Mouse (Mus musculus): ENCODE measurements at regions not wholly inside any gene's neighbourhood (a gene's known extent, or its start where the extent isn't known, plus 50 kb on each side); places are given as distances from the start of the nearest gene placed in this dataset.
A peak's percentile ranks its signal among the peaks of the same experiment; 100 is the strongest.

- 90% methylated on average over 6 of the region's 6 CpGs for WGBS
- no peak for TF ChIP-seq CTCF (IDR thresholded peaks at IDR 0.05; ENCODE audit: low read depth, low read length)
- no peak for TF ChIP-seq POLR2A (IDR thresholded peaks at IDR 0.05; ENCODE audit: extremely low read depth, insufficient read depth, low read length)
- no peak overlapping the region for H3K4me3 ChIP-seq (ENCODE audit: insufficient read depth, low read depth, low read length)
- no peak overlapping the region for H3K27ac ChIP-seq (replicated peaks; ENCODE audit: insufficient read depth, low read depth, low read length)
- no peaks in the 10 kb centered on the region for H3K36me3 ChIP-seq (ENCODE audit: control insufficient read depth, insufficient read depth, low read length)
- H3K4me1 ChIP-seq (ENCODE audit: control insufficient read depth, insufficient read depth, low read length) = no peaks in the 10 kb centered on the region
- no peaks in the 10 kb centered on the region for H3K27me3 ChIP-seq (ENCODE audit: control insufficient read depth, insufficient read depth, low read length)
- no peaks in the 10 kb centered on the region for H3K79me2 ChIP-seq (ENCODE audit: control insufficient read depth, insufficient read depth, low read length)
- no peak overlapping the region for H3K9ac ChIP-seq (ENCODE audit: low read depth, low read length)
- no peak for DNase-seq (ENCODE audit: extremely low read depth, low read depth, low spot score)
Measured at GRCm38 (mm10) chr6:117094742-117095141, 73.6 kb upstream of the Cxcl12 start.

- Histone ChIP-seq H3K9ac (ENCODE audit: low read depth, low read length) (no peak overlapping the region), H3K4me1 (ENCODE audit: control insufficient read depth, insufficient read depth, low read length) (no peaks in the 10 kb centered on the region), H3K79me2 (ENCODE audit: control insufficient read depth, insufficient read depth, low read length) (no peaks in the 10 kb centered on the region), H3K27ac (replicated peaks; ENCODE audit: insufficient read depth, low read depth, low read length) (no peak overlapping the region), H3K36me3 (ENCODE audit: control insufficient read depth, insufficient read depth, low read length) (no peaks in the 10 kb centered on the region), H3K4me3 (ENCODE audit: insufficient read depth, low read depth, low read length) (no peak overlapping the region), H3K27me3 (ENCODE audit: control insufficient read depth, insufficient read depth, low read length) (no peaks in the 10 kb centered on the region)
- 76% methylated on average over 10 of the region's 10 CpGs for whole genome bisulfite sequencing
- DNase-seq (ENCODE audit: extremely low read depth, low read depth, low spot score) = no peak
- no peak for TF ChIP-seq POLR2A (IDR thresholded peaks at IDR 0.05; ENCODE audit: extremely low read depth, insufficient read depth, low read length)
- no peak for TF ChIP-seq CTCF (IDR thresholded peaks at IDR 0.05; ENCODE audit: low read depth, low read length)
Measured at GRCm38 (mm10) chr6:117099871-117100270, 68.5 kb upstream of the Cxcl12 start.

GRCm38 (mm10) chr6:117102693-117103092 lies 65.6 kb upstream of the Cxcl12 start:
- H3K36me3 ChIP-seq (ENCODE audit: control insufficient read depth, insufficient read depth, low read length) = no peaks in the 10 kb centered on the region
- H3K4me1 ChIP-seq (ENCODE audit: control insufficient read depth, insufficient read depth, low read length) = no peaks in the 10 kb centered on the region
- H3K4me3 ChIP-seq (ENCODE audit: insufficient read depth, low read depth, low read length) = no peak overlapping the region
- WGBS = 87% methylated on average over 4 of the region's 4 CpGs
- no peaks in the 10 kb centered on the region for H3K27me3 ChIP-seq (ENCODE audit: control insufficient read depth, insufficient read depth, low read length)
- no peak overlapping the region for H3K27ac ChIP-seq (replicated peaks; ENCODE audit: insufficient read depth, low read depth, low read length)
- H3K9ac ChIP-seq (ENCODE audit: low read depth, low read length) = no peak overlapping the region
- no peak for DNase-seq (ENCODE audit: extremely low read depth, low read depth, low spot score)
- H3K79me2 ChIP-seq (ENCODE audit: control insufficient read depth, insufficient read depth, low read length) = no peaks in the 10 kb centered on the region
- TF ChIP-seq POLR2A (IDR thresholded peaks at IDR 0.05; ENCODE audit: extremely low read depth, insufficient read depth, low read length) (no peak), CTCF (IDR thresholded peaks at IDR 0.05; ENCODE audit: low read depth, low read length) (no peak)

GRCm38 (mm10) chr6:117104047-117104446 lies 64.3 kb upstream of the Cxcl12 start:
- 80% methylated on average over 6 of the region's 6 CpGs for WGBS
- Histone ChIP-seq H3K4me1 (ENCODE audit: control insufficient read depth, insufficient read depth, low read length) (no peaks in the 10 kb centered on the region), H3K27ac (replicated peaks; ENCODE audit: insufficient read depth, low read depth, low read length) (no peak overlapping the region), H3K27me3 (ENCODE audit: control insufficient read depth, insufficient read depth, low read length) (no peaks in the 10 kb centered on the region), H3K36me3 (ENCODE audit: control insufficient read depth, insufficient read depth, low read length) (no peaks in the 10 kb centered on the region), H3K4me3 (ENCODE audit: insufficient read depth, low read depth, low read length) (no peak overlapping the region), H3K9ac (ENCODE audit: low read depth, low read length) (no peak overlapping the region), H3K79me2 (ENCODE audit: control insufficient read depth, insufficient read depth, low read length) (no peaks in the 10 kb centered on the region)
- no peak for DNase-seq (ENCODE audit: extremely low read depth, low read depth, low spot score)
- TF ChIP-seq CTCF (IDR thresholded peaks at IDR 0.05; ENCODE audit: low read depth, low read length) (no peak), POLR2A (IDR thresholded peaks at IDR 0.05; ENCODE audit: extremely low read depth, insufficient read depth, low read length) (no peak)

- H3K4me3 ChIP-seq (ENCODE audit: insufficient read depth, low read depth, low read length) = no peak overlapping the region
- H3K4me1 ChIP-seq (ENCODE audit: control insufficient read depth, insufficient read depth, low read length) = no peaks in the 10 kb centered on the region
- no peaks in the 10 kb centered on the region for H3K79me2 ChIP-seq (ENCODE audit: control insufficient read depth, insufficient read depth, low read length)
- H3K27me3 ChIP-seq (ENCODE audit: control insufficient read depth, insufficient read depth, low read length) = no peaks in the 10 kb centered on the region
- TF ChIP-seq POLR2A (IDR thresholded peaks at IDR 0.05; ENCODE audit: extremely low read depth, insufficient read depth, low read length) (no peak), CTCF (IDR thresholded peaks at IDR 0.05; ENCODE audit: low read depth, low read length) (no peak)
- H3K27ac ChIP-seq (replicated peaks; ENCODE audit: insufficient read depth, low read depth, low read length) = no peak overlapping the region
- H3K36me3 ChIP-seq (ENCODE audit: control insufficient read depth, insufficient read depth, low read length) = no peaks in the 10 kb centered on the region
- no peak overlapping the region for H3K9ac ChIP-seq (ENCODE audit: low read depth, low read length)
- DNase-seq (ENCODE audit: extremely low read depth, low read depth, low spot score) = peak; percentile 1
- WGBS = 36% methylated on average over 2 of the region's 2 CpGs
Measured at GRCm38 (mm10) chr6:117104463-117104862, 63.9 kb upstream of the Cxcl12 start.

- no peak for DNase-seq (ENCODE audit: extremely low read depth, low read depth, low spot score)
- no peaks in the 10 kb centered on the region for H3K79me2 ChIP-seq (ENCODE audit: control insufficient read depth, insufficient read depth, low read length)
- no peak overlapping the region for H3K9ac ChIP-seq (ENCODE audit: low read depth, low read length)
- H3K4me1 ChIP-seq (ENCODE audit: control insufficient read depth, insufficient read depth, low read length) = no peaks in the 10 kb centered on the region
- WGBS = 74% methylated on average over 6 of the region's 6 CpGs
- H3K27me3 ChIP-seq (ENCODE audit: control insufficient read depth, insufficient read depth, low read length) = no peaks in the 10 kb centered on the region
- no peaks in the 10 kb centered on the region for H3K36me3 ChIP-seq (ENCODE audit: control insufficient read depth, insufficient read depth, low read length)
- no peak overlapping the region for H3K27ac ChIP-seq (replicated peaks; ENCODE audit: insufficient read depth, low read depth, low read length)
- TF ChIP-seq POLR2A (IDR thresholded peaks at IDR 0.05; ENCODE audit: extremely low read depth, insufficient read depth, low read length) (no peak), CTCF (IDR thresholded peaks at IDR 0.05; ENCODE audit: low read depth, low read length) (no peak)
- H3K4me3 ChIP-seq (ENCODE audit: insufficient read depth, low read depth, low read length) = no peak overlapping the region
Measured at GRCm38 (mm10) chr6:117105182-117105589, 63.1 kb upstream of the Cxcl12 start.

All from liver, adult 2 months (tissue).